ENCODE assay signal across 10 mouse cellular contexts in genomic region chr7:38086401-38086800, GRCm38 (mm10). TPM values are rescaled to one million over a fixed set of nuclear protein-coding genes. Genes with fewer than 3 reads are reported as not detected.
DNase-seq lines count a peak whose midpoint lies in the region; ATAC-seq lines count a peak whose summit lies in the region.
"Had no signal": no experiment of that assay in that cellular context is flagged by ENCODE, and none has a peak within 500 bp of the region (broad histone marks: within the 10 kb centered on the region; RNA-seq: fewer than 3 reads in every experiment).

No protein-coding gene starts in this region.

- no peak overlapping the region for H3K27ac ChIP-seq in heart, embryonic 11.5 days (ENCODE audit: low read depth, low read length)
- H3K27ac ChIP-seq in lung, embryonic 15.5 days: no peak overlapping the region
- peak overlapping the region; percentile 49; the same call in 1 of the 2 replicates for H3K27ac ChIP-seq in intestine, embryonic 15.5 days
- H3K27ac ChIP-seq in stomach, embryonic 16.5 days (ENCODE audit: low read length): peak overlapping the region; percentile 51; the same call in 1 of the 2 replicates
- H3K27ac ChIP-seq: hindbrain, embryonic 15.5 days; macrophage had no signal

- no peak overlapping the region for H3K4me3 ChIP-seq in heart, embryonic 11.5 days (ENCODE audit: low read depth, low read length)
- H3K4me3 ChIP-seq in lung, embryonic 15.5 days: no peak overlapping the region
- no peak overlapping the region for H3K4me3 ChIP-seq in intestine, embryonic 15.5 days (replicated peaks)
- no peak overlapping the region for H3K4me3 ChIP-seq in stomach, embryonic 16.5 days (replicated peaks; ENCODE audit: low read length)

- H3K27me3 ChIP-seq in heart, embryonic 11.5 days (ENCODE audit: control insufficient read depth, insufficient read depth, low read length): no peaks in the 10 kb centered on the region
- no peaks in the 10 kb centered on the region for H3K27me3 ChIP-seq in lung, embryonic 15.5 days
- no peaks in the 10 kb centered on the region for H3K27me3 ChIP-seq in intestine, embryonic 15.5 days (replicated peaks)
- no peaks in the 10 kb centered on the region for H3K27me3 ChIP-seq in stomach, embryonic 16.5 days (ENCODE audit: control insufficient read depth, insufficient read depth, low read length)

- H3K4me1 ChIP-seq in heart, embryonic 11.5 days (ENCODE audit: control insufficient read depth, insufficient read depth, low read length): peaks cover 13% of the 10 kb centered on the region
- peaks cover 21% of the 10 kb centered on the region for H3K4me1 ChIP-seq in lung, embryonic 15.5 days
- H3K4me1 ChIP-seq in intestine, embryonic 15.5 days (replicated peaks): peaks cover 14% of the 10 kb centered on the region
- peaks cover 18% of the 10 kb centered on the region for H3K4me1 ChIP-seq in stomach, embryonic 16.5 days (ENCODE audit: control insufficient read depth, insufficient read depth, low read length)

- H3K9ac ChIP-seq in heart, embryonic 11.5 days (ENCODE audit: low read depth, low read length): 0 out of 2 replicates have a peak overlapping the region, but pooled peaks have one; percentile 12
- no peak overlapping the region for H3K9ac ChIP-seq in lung, embryonic 15.5 days
- H3K9ac ChIP-seq in intestine, embryonic 15.5 days: no peak overlapping the region; the same call in 1 of the 2 replicates
- H3K9ac ChIP-seq in stomach, embryonic 16.5 days (ENCODE audit: low read length): no peak overlapping the region; the same call in 1 of the 2 replicates
- H3K9ac ChIP-seq: hindbrain, embryonic 15.5 days had no signal

- DNase-seq in heart, adult 9 months (ENCODE audit: low spot score in 2 of 2): no peak
- no peak for DNase-seq in lung, postnatal 14 days
- DNase-seq in adrenal gland, adult 18-20 months (ENCODE audit: low spot score in 2 of 2): no peak

- 40% methylated on average over 8 of the region's 8 CpGs for WGBS in heart, embryonic 11.5 days (ENCODE audit: insufficient replicate concordance)
- WGBS in lung, embryonic 15.5 days: 53% methylated on average over 8 of the region's 8 CpGs
- WGBS in intestine, embryonic 15.5 days: 54% methylated on average over 8 of the region's 8 CpGs
- WGBS in stomach, embryonic 16.5 days: 52% methylated on average over 8 of the region's 8 CpGs

- H3K36me3 ChIP-seq in heart, embryonic 11.5 days (ENCODE audit: control insufficient read depth, insufficient read depth, low read length): no peaks in the 10 kb centered on the region
- no peaks in the 10 kb centered on the region for H3K36me3 ChIP-seq in lung, embryonic 15.5 days
- H3K36me3 ChIP-seq in intestine, embryonic 15.5 days: no peaks in the 10 kb centered on the region
- H3K36me3 ChIP-seq in stomach, embryonic 16.5 days (ENCODE audit: control insufficient read depth, insufficient read depth, low read length): no peaks in the 10 kb centered on the region
- H3K36me3 ChIP-seq: hindbrain, embryonic 15.5 days had no signal

- no peak for ATAC-seq in heart, embryonic 11.5 days (replicated peaks; ENCODE audit: insufficient number of reproducible peaks, low FRiP score, low TSS enrichment)
- no peak for ATAC-seq in lung, embryonic 15.5 days (ENCODE audit: borderline replicate concordance, extremely low read depth, low FRiP score, low TSS enrichment)
- ATAC-seq in intestine, embryonic 15.5 days: no peak
- no peak for ATAC-seq in stomach, embryonic 16.5 days (ENCODE audit: insufficient read depth, low FRiP score)
- ATAC-seq in megakaryocyte-erythroid progenitor cell, adult 5-6 weeks (replicated peaks; ENCODE audit: low FRiP score, low TSS enrichment, poor library complexity, severe bottlenecking): no peak

- H3K9me3 ChIP-seq in heart, embryonic 11.5 days (replicated peaks; ENCODE audit: control insufficient read depth, low read length): no peaks in the 10 kb centered on the region
- H3K9me3 ChIP-seq in lung, embryonic 15.5 days: no peaks in the 10 kb centered on the region
- H3K9me3 ChIP-seq in intestine, embryonic 15.5 days: no peaks in the 10 kb centered on the region
- H3K9me3 ChIP-seq in stomach, embryonic 16.5 days (replicated peaks; ENCODE audit: control insufficient read depth, low read length): no peaks in the 10 kb centered on the region; the same call in 1 of the 2 replicates
- H3K9me3 ChIP-seq: hindbrain, embryonic 15.5 days had no signal

- H3K4me2 ChIP-seq in heart, embryonic 11.5 days: peak overlapping the region; percentile 70
- peak overlapping the region; percentile 96; the same call in 1 of the 2 replicates for H3K4me2 ChIP-seq in lung, embryonic 15.5 days
- H3K4me2 ChIP-seq in intestine, embryonic 15.5 days (replicated peaks): peak overlapping the region; percentile 84; the same call in 1 of the 2 replicates
- H3K4me2 ChIP-seq in stomach, embryonic 16.5 days (ENCODE audit: low read depth, low read length): peak overlapping the region; percentile 88; the same call in 1 of the 2 replicates

RNA-seq across cellular contexts. Expression of gene Ccne1, which starts 20.9 kb away (rescaled TPM):
- polyA plus RNA-seq in heart, embryonic 11.5 days (2014; fragmentation: Nextera tagmentation; extraction: Ambion mirVana): 54.3 and 55.4 TPM in 2 replicates
- 57.6 and 59.4 TPM in 2 replicates for polyA plus RNA-seq in lung, embryonic 15.5 days (2015; fragmentation: Nextera tagmentation; extraction: Ambion mirVana)
- 57.2 and 59.4 TPM in 2 replicates for polyA plus RNA-seq in intestine, embryonic 15.5 days (2015; fragmentation: Nextera tagmentation; extraction: Ambion mirVana)
- polyA plus RNA-seq in stomach, embryonic 16.5 days (2015; fragmentation: Nextera tagmentation; extraction: Ambion mirVana): 52.9 and 55.2 TPM in 2 replicates
- 111 and 130 TPM in 2 replicates for total RNA-seq in megakaryocyte-erythroid progenitor cell, adult 5-6 weeks (2014; fragmentation: Nextera tagmentation)
- total RNA-seq in megakaryocyte-erythroid progenitor cell, adult 5-6 weeks (2017): 99.0 and 164 TPM in 2 replicates
- 1 to 10 TPM; 7.7 to 8.9 TPM for total RNA-seq in adrenal gland, adult 18-20 months (2021)

Comparison
In these comparisons a context has a peak if more than half of its experiments do, and no peak if none do; other contexts are left out.
1. H3K27ac ChIP-seq: peak in intestine, embryonic 15.5 days (single experiment) and stomach, embryonic 16.5 days (single experiment); none in heart, embryonic 11.5 days (single experiment) and lung, embryonic 15.5 days (single experiment).
2. Peak in every context shown above with its lines, with median percentiles within 50 percentile points of each other: H3K4me2 ChIP-seq.